Mouse (Mus musculus): ENCODE measurements around the gene Igf2r.
"Not testable (repeated sequence)": the region's sequence is repeated elsewhere in the genome, so short reads cannot be mapped to it uniquely, and the experiment has no call there.

The Igf2r gene

GRCm38 (mm10) chr17:12712191-12712590 is 57.3 kb downstream of the Igf2r start:
- DNase-seq, result no peak

- DNase-seq, result no peak
Measured at GRCm38 (mm10) chr17:12710976-12711375, 58.5 kb downstream of the Igf2r start.

- no peak for DNase-seq
Measured at GRCm38 (mm10) chr17:12710050-12710780, 59.2 kb downstream of the Igf2r start.

- no peak for DNase-seq
Measured at GRCm38 (mm10) chr17:12708398-12708797, 61.1 kb downstream of the Igf2r start.

- DNase-seq, result no peak
Measured at GRCm38 (mm10) chr17:12706590-12707049, 62.8 kb downstream of the Igf2r start.

- DNase-seq, result peak; percentile 55
Measured at GRCm38 (mm10) chr17:12702901-12703300, 66.6 kb downstream of the Igf2r start.

- DNase-seq, result no peak
Measured at GRCm38 (mm10) chr17:12700373-12700772, 69.1 kb downstream of the Igf2r start.

GRCm38 (mm10) chr17:12691899-12692298 is 77.6 kb downstream of the Igf2r start:
- no peak for DNase-seq

GRCm38 (mm10) chr17:12689537-12689936 is 79.9 kb downstream of the Igf2r start:
- no peak for DNase-seq

- peak; percentile 79 for DNase-seq
Measured at GRCm38 (mm10) chr17:12688427-12689110, 80.9 kb downstream of the Igf2r start.

GRCm38 (mm10) chr17:12684928-12685624 is 84.4 kb downstream of the Igf2r start:
- DNase-seq, result no peak

- DNase-seq, result no peak
Measured at GRCm38 (mm10) chr17:12684412-12684811, 85.1 kb downstream of the Igf2r start.

GRCm38 (mm10) chr17:12683582-12683981 is 85.9 kb downstream of the Igf2r start:
- no peak for DNase-seq

GRCm38 (mm10) chr17:12678261-12678660 is 91.2 kb downstream of the Igf2r start:
- no peak for DNase-seq

GRCm38 (mm10) chr17:12677139-12677538 is 92.3 kb downstream of the Igf2r start:
- no peak for DNase-seq

- no peak for DNase-seq
Measured at GRCm38 (mm10) chr17:12675646-12676045, 93.8 kb downstream of the Igf2r start, which contains the start of gene Slc22a1. Slc22a1 (minus strand) TSS chr17:12675829.

GRCm38 (mm10) chr17:12674980-12675379 is 94.5 kb downstream of the Igf2r start:
- DNase-seq, result not testable (repeated sequence)

- no peak for DNase-seq
Measured at GRCm38 (mm10) chr17:12673871-12674270, 95.6 kb downstream of the Igf2r start.

- no peak for DNase-seq
Measured at GRCm38 (mm10) chr17:12672285-12672790, 97.1 kb downstream of the Igf2r start.

GRCm38 (mm10) chr17:12671029-12671605 is 98.3 kb downstream of the Igf2r start:
- DNase-seq, result no peak

- DNase-seq, result no peak
Measured at GRCm38 (mm10) chr17:12669363-12669679, 100.1 kb downstream of the Igf2r start.

GRCm38 (mm10) chr17:12668478-12669362 is 100.7 kb downstream of the Igf2r start:
- DNase-seq, result no peak

Data from cerebellum, adult 11-12 months (tissue).